Mouse (Mus musculus): ENCODE results near the gene Ntn5. TPM values are rescaled to one million over a fixed set of nuclear protein-coding genes. Genes with fewer than 3 reads are reported as not detected.

The Ntn5 gene
- polyA plus RNA-seq, 1 experiment from 2014 or later, result 0.30 TPM

DNA sequence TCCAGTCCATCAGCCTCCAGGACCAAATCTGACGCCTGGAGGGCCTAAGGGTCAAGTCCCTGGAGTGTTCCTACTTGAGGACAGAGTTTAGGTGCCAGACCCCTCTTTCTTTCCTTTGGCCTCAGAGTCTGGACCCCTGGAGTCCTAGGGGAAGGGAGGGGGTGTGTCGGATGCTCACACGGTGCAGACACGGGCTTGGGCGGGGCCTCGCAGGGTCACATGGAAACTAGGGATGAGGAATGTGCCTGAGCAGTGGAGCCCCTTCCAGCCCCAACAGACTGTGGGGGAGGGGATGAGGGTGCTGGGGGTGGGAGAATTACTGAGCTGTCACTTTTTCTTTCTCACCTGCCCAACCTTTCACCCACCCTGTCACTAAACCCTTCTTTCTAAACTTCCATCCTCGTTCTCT lies 22.1 kb downstream of the Ntn5 start:
- Histone ChIP-seq H3K9ac (replicated peaks; ENCODE audit: low read length) (0 out of 2 replicates have a peak overlapping the region, but pooled peaks have one; percentile 39), H3K27me3 (ENCODE audit: control insufficient read depth, insufficient read depth, low read length) (no peaks in the 10 kb centered on the region), H3K27ac (replicated peaks; ENCODE audit: low read depth, low read length) (no peak overlapping the region), H3K36me3 (ENCODE audit: control insufficient read depth, insufficient read depth, low read length) (peaks cover 12% of the 10 kb centered on the region), H3K4me2 (ENCODE audit: low read length) (peak overlapping the region; percentile 96), H3K9me3 (ENCODE audit: control insufficient read depth, low read length) (no peaks in the 10 kb centered on the region), H3K4me1 (ENCODE audit: control insufficient read depth, insufficient read depth, low read length) (peaks cover 80% of the 10 kb centered on the region), H3K4me3 (replicated peaks; ENCODE audit: low read depth, low read length) (peak overlapping the region; percentile 51)
- DNase-seq (no peak), ATAC-seq (ENCODE audit: low FRiP score, low TSS enrichment) (no peak)
- 0% methylated on average over 7 of the region's 7 CpGs for WGBS

DNA sequence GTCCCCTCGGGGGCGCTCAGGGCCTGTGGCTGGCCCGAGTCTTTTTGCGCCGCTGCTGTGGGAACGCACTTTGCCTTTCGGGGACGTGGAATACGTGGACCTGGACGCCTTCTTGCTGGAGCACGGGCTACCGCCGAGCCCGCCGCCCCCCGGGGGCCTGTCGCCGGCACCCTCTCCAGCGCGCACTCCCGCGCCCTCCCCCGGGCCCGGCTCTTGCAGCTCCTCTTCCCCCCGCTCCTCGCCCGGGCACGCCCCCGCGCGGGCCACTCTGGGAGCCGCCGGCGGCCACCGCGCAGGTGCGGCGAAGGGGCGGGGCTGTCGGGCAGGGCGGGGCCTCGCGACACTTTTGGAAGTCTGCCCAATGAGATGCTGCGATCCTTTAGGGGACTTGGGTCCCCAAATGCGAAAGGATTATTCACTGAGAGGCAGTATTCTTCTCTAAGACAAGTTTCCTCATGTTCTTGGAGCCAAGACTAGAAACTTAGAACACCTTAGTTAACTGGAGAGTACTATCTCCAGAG lies 23.0 kb downstream of the Ntn5 start:
- Histone ChIP-seq H3K9ac (replicated peaks; ENCODE audit: low read length) (peak overlapping the region; percentile 61), H3K4me2 (ENCODE audit: low read length) (peak overlapping the region; percentile 96), H3K4me1 (ENCODE audit: control insufficient read depth, insufficient read depth, low read length) (peaks cover 73% of the 10 kb centered on the region), H3K27ac (replicated peaks; ENCODE audit: low read depth, low read length) (0 out of 2 replicates have a peak overlapping the region, but pooled peaks have one; percentile 1), H3K36me3 (ENCODE audit: control insufficient read depth, insufficient read depth, low read length) (peaks cover 21% of the 10 kb centered on the region), H3K9me3 (ENCODE audit: control insufficient read depth, low read length) (no peaks in the 10 kb centered on the region), H3K4me3 (replicated peaks; ENCODE audit: low read depth, low read length) (peak overlapping the region; percentile 51), H3K27me3 (ENCODE audit: control insufficient read depth, insufficient read depth, low read length) (no peaks in the 10 kb centered on the region)
- 2% methylated on average over 36 of the region's 45 CpGs for WGBS
- ATAC-seq (ENCODE audit: low FRiP score, low TSS enrichment) (no peak), DNase-seq (peak; percentile 86)

DNA sequence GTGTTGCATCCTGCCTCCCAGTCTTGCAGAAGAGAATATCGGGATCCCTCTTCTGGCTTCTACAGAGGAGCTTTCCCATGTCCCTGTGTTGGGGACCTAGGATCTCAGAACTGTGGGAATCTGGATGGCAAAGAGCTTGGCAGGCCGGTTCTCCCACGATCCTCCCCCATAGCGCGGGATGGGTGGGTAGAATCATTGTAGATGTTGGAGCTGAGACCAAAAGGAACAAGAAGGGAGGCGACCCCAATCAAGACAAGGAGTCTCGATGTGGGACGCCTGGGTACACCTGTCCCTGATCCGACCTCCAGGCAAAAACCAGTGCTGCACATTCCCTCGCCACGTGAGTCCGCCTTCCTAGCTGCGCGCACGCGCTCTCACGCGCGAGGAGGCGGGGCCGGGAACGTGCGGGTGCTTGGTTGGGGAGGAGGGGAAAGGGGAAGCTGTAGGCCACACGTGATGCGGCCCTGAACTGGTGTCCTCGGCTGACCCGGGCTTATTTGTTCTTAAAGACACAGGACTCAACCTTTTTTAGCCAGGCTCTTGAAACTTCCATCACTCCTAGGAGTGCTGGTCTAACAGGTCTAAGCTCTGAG lies 23.6 kb downstream of the Ntn5 start:
- Histone ChIP-seq H3K27ac (replicated peaks; ENCODE audit: low read depth, low read length) (peak overlapping the region; percentile 1; the same call in 1 of the 2 replicates), H3K9ac (replicated peaks; ENCODE audit: low read length) (no peak overlapping the region), H3K36me3 (ENCODE audit: control insufficient read depth, insufficient read depth, low read length) (peaks cover 28% of the 10 kb centered on the region), H3K4me2 (ENCODE audit: low read length) (peak overlapping the region; percentile 96), H3K9me3 (ENCODE audit: control insufficient read depth, low read length) (no peaks in the 10 kb centered on the region), H3K4me3 (replicated peaks; ENCODE audit: low read depth, low read length) (peak overlapping the region; percentile 51), H3K4me1 (ENCODE audit: control insufficient read depth, insufficient read depth, low read length) (peaks cover 73% of the 10 kb centered on the region), H3K27me3 (ENCODE audit: control insufficient read depth, insufficient read depth, low read length) (no peaks in the 10 kb centered on the region)
- DNase-seq, result peak; percentile 91
- under 1% methylated on average over 27 of the region's 27 CpGs for WGBS
- no peak for ATAC-seq (ENCODE audit: low FRiP score, low TSS enrichment)

DNA sequence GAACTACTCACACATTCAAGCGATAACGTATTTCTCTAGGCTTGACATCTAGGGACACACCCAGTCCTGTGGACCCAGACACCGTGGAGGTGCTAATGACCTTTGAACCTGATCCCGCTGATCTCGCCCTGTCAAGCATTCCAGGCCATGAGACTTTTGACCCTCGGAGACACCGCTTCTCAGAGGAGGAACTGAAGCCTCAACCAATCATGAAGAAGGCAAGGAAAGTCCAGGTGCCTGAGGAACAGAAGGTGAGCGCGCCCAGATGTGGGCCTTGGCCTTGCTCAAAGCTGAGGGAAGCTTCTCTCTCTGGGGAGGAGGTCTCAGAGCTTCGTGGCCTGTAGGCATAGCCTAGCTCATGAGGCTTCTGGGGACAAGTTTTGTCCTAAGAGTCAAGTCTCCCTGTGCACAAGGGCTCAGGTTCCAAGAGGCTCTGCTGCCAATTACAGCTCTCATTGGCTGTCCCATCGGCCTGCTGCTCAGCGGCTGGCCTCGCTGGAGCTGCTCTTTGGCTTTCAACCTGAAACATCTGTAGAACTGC lies 24.5 kb downstream of the Ntn5 start:
- Histone ChIP-seq H3K9ac (replicated peaks; ENCODE audit: low read length) (0 out of 2 replicates have a peak overlapping the region, but pooled peaks have one; percentile 6), H3K4me1 (ENCODE audit: control insufficient read depth, insufficient read depth, low read length) (peaks cover 65% of the 10 kb centered on the region), H3K36me3 (ENCODE audit: control insufficient read depth, insufficient read depth, low read length) (peaks cover 36% of the 10 kb centered on the region), H3K27me3 (ENCODE audit: control insufficient read depth, insufficient read depth, low read length) (no peaks in the 10 kb centered on the region), H3K27ac (replicated peaks; ENCODE audit: low read depth, low read length) (peak overlapping the region; percentile 67), H3K4me3 (replicated peaks; ENCODE audit: low read depth, low read length) (no peak overlapping the region), H3K9me3 (ENCODE audit: control insufficient read depth, low read length) (no peaks in the 10 kb centered on the region), H3K4me2 (ENCODE audit: low read length) (peak overlapping the region; percentile 96)
- WGBS, result 56% methylated on average over 13 of the region's 13 CpGs
- DNase-seq (no peak), ATAC-seq (ENCODE audit: low FRiP score, low TSS enrichment) (no peak)

DNA sequence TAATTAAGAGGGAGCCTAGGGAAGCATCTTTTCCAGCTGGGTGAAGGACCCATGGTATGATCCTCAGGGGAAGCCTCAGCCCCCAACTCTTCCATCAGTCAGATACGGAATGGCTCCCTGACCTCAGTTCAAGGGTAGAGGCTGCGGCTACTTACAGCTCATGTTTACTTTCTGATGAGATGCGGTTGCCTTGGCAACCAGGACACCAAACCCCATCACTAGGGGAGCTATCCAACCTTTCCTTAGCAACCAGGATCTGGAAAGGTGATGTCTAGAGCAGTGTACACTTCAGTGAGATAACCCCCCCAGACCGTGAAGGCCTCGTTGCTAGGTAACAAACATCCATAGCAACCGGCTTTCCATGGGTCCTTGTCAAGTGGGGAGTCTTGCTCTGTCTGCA lies 25.2 kb downstream of the Ntn5 start:
- peak overlapping the region; percentile 96 for H3K4me2 ChIP-seq (ENCODE audit: low read length)
- H3K9ac ChIP-seq (replicated peaks; ENCODE audit: low read length), result no peak overlapping the region
- peaks cover 39% of the 10 kb centered on the region for H3K36me3 ChIP-seq (ENCODE audit: control insufficient read depth, insufficient read depth, low read length)
- H3K27me3 ChIP-seq (ENCODE audit: control insufficient read depth, insufficient read depth, low read length), result no peaks in the 10 kb centered on the region
- DNase-seq, result peak; percentile 84
- H3K27ac ChIP-seq (replicated peaks; ENCODE audit: low read depth, low read length), result peak overlapping the region; percentile 67
- H3K4me3 ChIP-seq (replicated peaks; ENCODE audit: low read depth, low read length), result no peak overlapping the region
- H3K4me1 ChIP-seq (ENCODE audit: control insufficient read depth, insufficient read depth, low read length), result peaks cover 58% of the 10 kb centered on the region
- no peaks in the 10 kb centered on the region for H3K9me3 ChIP-seq (ENCODE audit: control insufficient read depth, low read length)
- WGBS, result 20% methylated on average over 6 of the region's 6 CpGs
- no peak for ATAC-seq (ENCODE audit: low FRiP score, low TSS enrichment)

DNA sequence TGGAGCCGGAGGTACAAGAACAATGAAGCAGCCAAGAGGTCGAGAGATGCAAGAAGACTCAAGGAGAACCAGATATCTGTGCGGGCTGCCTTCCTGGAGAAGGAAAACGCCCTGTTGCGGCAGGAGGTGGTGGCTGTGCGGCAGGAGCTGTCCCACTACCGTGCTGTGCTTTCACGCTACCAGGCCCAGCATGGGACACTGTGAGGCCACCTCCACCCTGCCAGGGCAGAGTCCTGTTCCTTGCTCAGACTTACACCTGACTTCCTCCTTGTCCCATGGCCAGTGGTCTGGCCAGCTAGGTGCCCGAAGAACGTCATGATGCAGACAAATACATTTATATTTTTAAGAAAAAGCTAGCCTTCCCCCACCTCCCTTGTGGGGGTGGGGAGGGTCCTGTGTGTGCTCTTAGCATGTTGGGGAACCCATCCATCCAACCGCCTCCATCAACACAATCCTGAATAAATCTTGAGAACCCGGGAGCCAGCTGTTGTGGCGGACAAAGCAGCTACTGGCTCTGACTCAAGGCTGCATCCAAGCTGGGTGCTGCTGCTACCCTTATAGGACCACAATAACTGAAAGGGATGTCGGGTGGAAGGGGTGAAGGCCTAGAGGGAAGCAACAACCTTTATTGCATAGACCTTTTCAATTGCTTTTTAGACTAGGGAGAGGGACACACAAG lies 26.0 kb downstream of the Ntn5 start:
- Histone ChIP-seq H3K4me3 (replicated peaks; ENCODE audit: low read depth, low read length) (no peak overlapping the region), H3K27me3 (ENCODE audit: control insufficient read depth, insufficient read depth, low read length) (no peaks in the 10 kb centered on the region), H3K4me2 (ENCODE audit: low read length) (peak overlapping the region; percentile 96), H3K27ac (replicated peaks; ENCODE audit: low read depth, low read length) (peak overlapping the region; percentile 67), H3K9ac (replicated peaks; ENCODE audit: low read length) (no peak overlapping the region; the same call in 1 of the 2 replicates), H3K36me3 (ENCODE audit: control insufficient read depth, insufficient read depth, low read length) (peaks cover 39% of the 10 kb centered on the region), H3K4me1 (ENCODE audit: control insufficient read depth, insufficient read depth, low read length) (peaks cover 63% of the 10 kb centered on the region), H3K9me3 (ENCODE audit: control insufficient read depth, low read length) (no peaks in the 10 kb centered on the region)
- DNase-seq, result no peak
- 61% methylated on average over 14 of the region's 14 CpGs for WGBS
- ATAC-seq (ENCODE audit: low FRiP score, low TSS enrichment), result no peak

DNA sequence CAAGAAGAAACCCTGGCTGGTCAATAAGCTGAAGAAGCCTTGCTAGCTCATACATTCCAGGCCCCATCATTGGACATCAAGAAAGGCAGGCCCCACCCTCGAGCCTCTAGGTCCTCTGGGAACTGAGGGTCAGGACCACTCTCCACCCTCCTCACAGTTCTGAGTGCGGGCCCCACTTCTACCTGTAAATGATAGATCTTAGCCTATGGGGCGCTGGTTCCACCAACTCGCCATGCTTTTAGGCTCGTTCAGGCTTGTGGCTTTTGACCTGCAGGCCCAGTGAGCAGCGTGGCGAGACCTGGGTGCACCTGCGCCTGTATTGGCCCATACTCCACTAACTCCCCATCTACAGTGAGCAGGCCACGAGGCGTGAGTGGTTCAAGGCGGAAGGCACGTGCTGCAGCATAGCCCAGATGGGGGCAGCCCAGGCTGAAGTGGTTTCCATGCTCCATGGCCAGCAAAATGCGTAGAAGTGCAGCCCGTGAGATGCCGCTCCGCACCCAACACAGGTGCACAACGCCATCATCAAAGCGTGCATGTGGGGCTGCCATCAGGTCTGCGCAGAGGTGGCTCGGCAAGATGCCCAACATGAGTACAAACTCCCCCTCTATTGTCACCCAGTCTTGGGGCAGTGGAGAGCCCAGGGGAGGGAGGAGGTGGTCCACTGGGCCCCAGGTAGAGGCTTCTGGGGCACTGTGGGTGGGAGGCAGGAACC lies 26.8 kb downstream of the Ntn5 start:
- no peak overlapping the region for H3K4me3 ChIP-seq (replicated peaks; ENCODE audit: low read depth, low read length)
- no peaks in the 10 kb centered on the region for H3K27me3 ChIP-seq (ENCODE audit: control insufficient read depth, insufficient read depth, low read length)
- H3K9ac ChIP-seq (replicated peaks; ENCODE audit: low read length), result no peak overlapping the region
- ATAC-seq (ENCODE audit: low FRiP score, low TSS enrichment) (no peak), DNase-seq (no peak)
- H3K4me2 ChIP-seq (ENCODE audit: low read length), result no peak overlapping the region
- H3K9me3 ChIP-seq (ENCODE audit: control insufficient read depth, low read length), result no peaks in the 10 kb centered on the region
- H3K36me3 ChIP-seq (ENCODE audit: control insufficient read depth, insufficient read depth, low read length), result peaks cover 39% of the 10 kb centered on the region
- H3K27ac ChIP-seq (replicated peaks; ENCODE audit: low read depth, low read length), result peak overlapping the region; percentile 67
- peaks cover 61% of the 10 kb centered on the region for H3K4me1 ChIP-seq (ENCODE audit: control insufficient read depth, insufficient read depth, low read length)
- 93% methylated on average over 20 of the region's 20 CpGs for WGBS

DNA sequence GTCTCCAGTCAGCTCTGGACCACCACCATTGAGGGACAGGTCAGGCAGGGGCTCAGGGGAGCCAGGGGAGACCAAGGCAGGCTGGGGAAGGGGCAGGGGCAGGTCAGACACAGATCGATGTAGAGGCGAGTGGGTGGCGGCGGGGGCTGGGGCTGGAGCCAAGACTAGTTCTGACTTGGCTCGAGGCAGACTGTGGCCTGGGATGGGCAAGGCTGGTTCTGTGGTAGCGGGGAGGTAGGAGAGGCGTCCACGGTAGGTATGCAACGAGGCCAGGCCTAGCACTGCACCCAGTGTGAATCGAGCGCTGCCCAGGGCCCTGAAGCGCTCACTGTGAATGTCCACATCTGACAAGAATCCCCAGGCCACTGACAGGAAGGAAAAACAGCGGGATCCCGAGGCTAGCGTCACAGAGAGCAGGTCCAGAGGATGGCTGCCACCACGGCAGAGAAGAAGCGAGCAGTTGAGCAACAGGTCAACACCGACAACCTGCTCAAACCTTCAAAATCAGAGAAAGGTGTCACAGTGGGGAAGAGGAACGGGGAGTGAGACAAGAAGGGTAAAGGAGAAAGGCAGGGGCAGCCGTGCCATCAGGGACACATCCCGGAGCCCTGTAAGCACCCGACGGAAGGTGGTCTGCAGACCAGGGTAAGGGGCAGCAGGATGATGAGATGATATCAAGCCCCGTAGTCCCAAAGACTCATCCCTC lies 27.6 kb downstream of the Ntn5 start:
- no peak for ATAC-seq (ENCODE audit: low FRiP score, low TSS enrichment)

More for the DNA sequence above, 27.6 kb downstream of the Ntn5 start:
- WGBS, result 93% methylated on average over 24 of the region's 24 CpGs
- no peak overlapping the region for H3K27ac ChIP-seq (replicated peaks; ENCODE audit: low read depth, low read length)
- H3K27me3 ChIP-seq (ENCODE audit: control insufficient read depth, insufficient read depth, low read length), result no peaks in the 10 kb centered on the region
- H3K36me3 ChIP-seq (ENCODE audit: control insufficient read depth, insufficient read depth, low read length), result peaks cover 39% of the 10 kb centered on the region
- DNase-seq, result no peak
- H3K9me3 ChIP-seq (ENCODE audit: control insufficient read depth, low read length), result no peaks in the 10 kb centered on the region
- H3K4me1 ChIP-seq (ENCODE audit: control insufficient read depth, insufficient read depth, low read length), result peaks cover 61% of the 10 kb centered on the region
- H3K4me2 ChIP-seq (ENCODE audit: low read length), result no peak overlapping the region
- H3K4me3 ChIP-seq (replicated peaks; ENCODE audit: low read depth, low read length), result no peak overlapping the region
- no peak overlapping the region for H3K9ac ChIP-seq (replicated peaks; ENCODE audit: low read length)
